Mouse (Mus musculus) megakaryocyte, adult 5-6 weeks (primary cell): ENCODE results near the gene Smarcd1. TPM values are rescaled to one million over a fixed set of nuclear protein-coding genes. Genes with fewer than 3 reads are reported as not detected.
"Not testable (repeated sequence)": the region's sequence is repeated elsewhere in the genome, so short reads cannot be mapped to it uniquely, and the experiment has no call there.

Experiments used
- ATAC-seq: 2 replicates; pipeline ENCODE4 v1.8.0; 2016; ENCODE audit warnings: mild to moderate bottlenecking, inconsistent platforms; ENCODE audit not compliant: poor library complexity, severe bottlenecking
- total RNA-seq, 2 experiments: library from RNA; stranded (forward) in 1 of 2; stranded (reverse) in 1 of 2; fragments of 153-499, 151-499 nt in 1 of 2; fragments of 221-1000, 200-1000 nt in 1 of 2; gene quantifications; 2 replicates each; pipeline versions ENCODE4 v1.2.3 to v1.2.4; 2015 to 2017

The Smarcd1 gene
- total RNA-seq, 2 experiments from 2014 or later: 9.3 to 12.4 TPM

DNA sequence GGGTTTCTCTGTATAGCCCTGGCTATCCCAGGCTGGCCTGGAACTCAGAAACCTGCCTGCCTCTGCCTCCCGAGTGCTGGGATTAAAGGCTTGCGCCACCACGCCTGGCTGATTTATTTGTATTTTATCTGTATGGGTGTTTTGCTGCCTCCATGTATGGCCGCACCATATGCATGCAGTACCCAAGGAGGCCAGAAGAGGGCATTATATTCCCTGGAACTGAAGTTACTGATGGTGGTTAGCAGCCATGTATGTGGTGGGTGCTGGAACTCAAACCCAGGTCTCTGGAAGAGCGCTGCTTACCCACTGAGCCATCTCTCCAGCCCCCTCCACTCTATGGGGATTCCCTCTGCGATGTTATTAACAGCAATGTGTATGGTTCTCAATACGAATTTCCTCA is 19.0 kb upstream of the Smarcd1 start:
- peak; percentile 52 for ATAC-seq

- ATAC-seq: no peak
These were observed 17.8 kb upstream of the Smarcd1 start for GRCm38 (mm10) chr15:99684156-99684555.

GRCm38 (mm10) chr15:99688712-99689111 is 13.2 kb upstream of the Smarcd1 start:
- peak; percentile 93 for ATAC-seq

GRCm38 (mm10) chr15:99690924-99691323 is 11.0 kb upstream of the Smarcd1 start:
- ATAC-seq: no peak

DNA sequence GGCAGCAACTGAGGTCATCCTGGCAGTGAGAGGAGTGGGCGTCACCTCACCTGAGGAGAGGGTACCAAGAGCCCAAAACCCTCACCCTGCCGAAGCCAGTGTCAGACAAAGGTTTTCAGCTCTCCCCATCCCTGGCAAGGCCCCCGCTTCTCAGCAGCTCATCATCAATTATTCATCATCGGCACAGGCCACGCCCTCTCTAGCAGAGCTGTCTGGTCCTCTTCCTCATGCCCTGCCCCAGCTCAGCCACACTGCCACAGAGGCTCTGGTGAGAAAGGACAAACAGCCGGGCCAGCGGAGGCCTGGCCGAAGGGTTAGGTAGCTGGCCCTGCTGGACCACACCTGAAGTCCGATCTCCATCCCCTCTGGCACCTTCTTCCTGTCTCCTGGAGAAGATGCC is 10.0 kb upstream of the Smarcd1 start:
- no peak for ATAC-seq

DNA sequence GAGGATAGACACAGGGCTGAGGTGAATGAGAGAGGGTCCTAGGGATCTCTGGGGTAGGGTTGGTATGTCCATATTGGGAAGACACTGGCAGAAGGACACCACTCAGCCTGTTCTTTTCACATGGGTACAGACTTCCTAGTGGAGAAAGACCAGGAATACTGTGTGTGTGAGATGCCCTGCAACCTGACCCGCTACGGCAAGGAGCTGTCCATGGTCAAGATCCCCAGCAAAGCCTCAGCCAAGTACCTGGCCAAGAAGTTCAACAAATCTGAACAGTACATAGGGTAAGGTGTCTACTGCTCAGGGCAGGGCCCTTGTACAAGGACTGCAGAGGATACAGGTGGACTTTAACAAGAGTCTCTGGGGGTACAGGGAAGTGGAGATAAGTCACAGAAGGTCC is 4.6 kb upstream of the Smarcd1 start:
- ATAC-seq: no peak

GRCm38 (mm10) chr15:99698533-99699085 is 3.3 kb upstream of the Smarcd1 start:
- ATAC-seq: 0 out of 2 replicates have a peak, but pooled peaks have one; percentile 22

DNA sequence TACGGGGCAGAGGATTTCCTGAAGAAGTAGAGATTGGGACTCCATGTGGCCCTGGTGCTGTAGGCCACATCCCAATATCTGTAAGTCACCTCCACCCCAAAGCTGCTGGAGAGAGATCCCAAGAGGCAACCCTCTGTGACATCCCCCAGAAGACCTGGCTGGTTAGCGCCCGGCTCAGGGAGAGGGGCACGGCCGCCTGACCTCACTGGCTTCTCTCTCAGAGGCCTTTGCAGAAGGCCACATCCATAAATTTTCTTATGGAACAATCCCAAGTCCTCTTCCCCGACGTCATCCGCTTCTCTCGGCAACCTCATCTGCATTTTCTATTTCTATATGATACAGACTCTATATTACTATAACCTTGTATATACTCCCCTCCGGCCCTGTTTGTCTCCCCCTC is 2.2 kb upstream of the Smarcd1 start:
- no peak for ATAC-seq

GRCm38 (mm10) chr15:99700219-99701106 is 1.5 kb upstream of the Smarcd1 start:
- no peak for ATAC-seq

DNA sequence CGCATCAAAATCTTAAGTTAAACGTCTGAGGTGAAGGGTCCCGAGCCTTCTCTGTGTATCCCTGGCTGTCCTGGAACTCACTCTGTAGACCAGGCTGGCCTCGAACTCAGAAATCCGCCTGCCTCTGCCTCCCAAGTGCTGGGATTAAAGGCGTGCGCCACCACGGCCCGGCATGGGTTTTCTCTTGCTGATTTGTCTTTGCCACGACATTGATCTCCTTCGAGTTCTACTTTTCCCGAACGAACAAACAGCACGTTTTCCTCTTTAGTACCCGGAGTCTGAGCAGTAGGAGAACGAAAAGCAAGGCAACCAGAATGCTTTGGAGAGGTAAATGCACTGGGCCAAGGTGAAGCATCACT is 310 bp upstream of the Smarcd1 start:
- not testable (repeated sequence) for ATAC-seq

DNA sequence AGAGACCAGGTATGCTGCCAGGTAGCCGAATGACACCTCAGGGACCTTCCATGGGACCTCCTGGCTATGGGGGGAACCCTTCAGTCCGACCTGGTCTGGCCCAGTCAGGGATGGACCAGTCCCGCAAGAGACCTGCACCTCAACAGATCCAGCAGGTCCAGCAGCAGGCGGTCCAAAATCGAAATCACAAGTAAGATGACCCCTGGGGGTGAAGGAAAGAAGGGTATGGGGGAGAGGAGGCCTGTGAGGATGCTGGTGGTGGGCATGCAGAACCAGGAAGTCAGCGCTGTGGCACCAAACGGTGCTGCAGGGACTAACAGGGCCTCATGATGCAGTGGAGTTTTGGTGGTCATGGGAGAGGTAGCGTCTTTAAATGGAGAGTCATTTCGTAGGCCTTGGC is 1.2 kb downstream of the Smarcd1 start:
- no peak for ATAC-seq

- no peak for ATAC-seq
These were observed 1.7 kb downstream of the Smarcd1 start for GRCm38 (mm10) chr15:99703676-99704040.

GRCm38 (mm10) chr15:99704041-99704681 is 2.2 kb downstream of the Smarcd1 start:
- no peak for ATAC-seq

GRCm38 (mm10) chr15:99704881-99705280 is 3.0 kb downstream of the Smarcd1 start:
- no peak for ATAC-seq

DNA sequence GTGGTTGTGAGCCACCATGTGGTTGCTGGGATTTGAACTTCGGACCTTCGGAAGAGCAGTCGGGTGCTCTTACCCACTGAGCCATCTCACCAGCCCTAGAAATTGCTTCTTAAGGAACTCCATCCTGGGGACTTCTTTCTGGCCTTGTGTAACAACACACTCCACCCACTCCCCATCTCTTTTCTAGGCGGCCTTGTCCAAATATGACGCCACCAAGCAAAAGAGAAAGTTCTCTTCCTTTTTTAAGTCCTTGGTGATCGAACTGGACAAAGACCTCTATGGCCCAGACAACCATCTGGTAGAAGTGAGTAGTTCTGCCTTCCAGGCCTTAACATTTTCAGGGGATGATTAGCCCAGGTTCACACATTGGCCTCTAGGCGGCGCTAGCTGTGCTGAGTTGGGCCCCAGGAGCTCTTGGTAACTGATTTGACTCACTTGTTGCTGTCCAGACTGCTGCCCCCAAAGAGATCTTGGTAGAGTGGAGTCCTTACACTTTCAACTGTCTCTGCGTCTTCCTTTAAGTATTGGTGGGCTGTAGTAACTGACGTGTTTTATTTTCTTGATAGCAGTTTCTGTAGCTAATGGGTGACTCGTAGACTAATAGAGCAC is 3.6 kb downstream of the Smarcd1 start, which contains the start of gene Gm17349:
Gene Gm17349 (minus strand): TSS at position 51 of the 609 bp plus-strand sequence.
- ATAC-seq: peak; percentile 51

- no peak for ATAC-seq
These were observed 6.2 kb downstream of the Smarcd1 start for GRCm38 (mm10) chr15:99708176-99708575.

DNA sequence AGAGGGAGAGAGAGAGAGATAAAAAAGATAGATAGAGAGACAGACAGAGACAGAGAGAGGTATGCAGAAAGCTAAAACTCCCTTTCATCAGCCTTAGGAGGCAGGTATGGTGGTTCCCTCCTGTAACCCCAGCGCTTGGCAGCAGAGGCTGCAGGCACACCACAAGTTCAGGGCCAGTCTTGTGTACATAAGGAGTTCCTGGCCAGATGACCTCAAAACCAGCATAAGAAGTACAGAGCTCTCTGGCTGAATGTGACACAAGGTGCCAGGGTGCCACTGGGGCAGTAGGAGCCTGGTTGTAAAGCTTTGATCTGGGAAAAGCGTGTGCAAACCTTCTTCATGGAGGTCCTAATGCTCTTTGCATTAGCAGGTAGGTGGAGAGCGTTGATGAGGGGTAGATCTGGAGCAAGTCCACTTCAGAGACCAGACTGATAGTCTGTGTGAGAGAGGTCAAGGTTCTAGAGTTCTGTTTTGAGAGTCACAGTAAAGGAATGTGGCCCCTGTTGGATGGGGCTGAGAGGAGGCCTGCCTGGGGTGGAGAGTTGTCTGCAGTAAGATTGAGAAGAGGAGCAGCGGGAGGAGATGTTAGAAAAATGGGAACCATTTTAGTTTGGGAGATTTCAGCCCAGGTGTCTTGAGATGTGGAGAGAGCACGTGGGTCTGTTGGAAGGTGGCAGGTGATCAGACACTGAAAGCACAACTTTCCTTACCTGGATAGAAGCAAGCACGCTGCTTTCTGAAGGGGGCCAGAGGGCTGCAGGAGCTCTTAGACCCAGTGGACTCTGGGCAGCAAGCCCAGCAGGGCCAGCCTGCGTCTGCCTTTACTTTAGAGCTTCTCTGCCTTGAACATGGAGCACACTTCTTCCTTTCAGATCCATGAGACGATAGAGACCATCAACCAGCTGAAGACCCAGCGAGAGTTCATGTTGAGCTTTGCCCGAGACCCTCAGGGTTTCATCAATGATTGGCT is 8.6 kb downstream of the Smarcd1 start:
- ATAC-seq: no peak

GRCm38 (mm10) chr15:99711491-99711890 is 9.6 kb downstream of the Smarcd1 start:
- no peak for ATAC-seq

DNA sequence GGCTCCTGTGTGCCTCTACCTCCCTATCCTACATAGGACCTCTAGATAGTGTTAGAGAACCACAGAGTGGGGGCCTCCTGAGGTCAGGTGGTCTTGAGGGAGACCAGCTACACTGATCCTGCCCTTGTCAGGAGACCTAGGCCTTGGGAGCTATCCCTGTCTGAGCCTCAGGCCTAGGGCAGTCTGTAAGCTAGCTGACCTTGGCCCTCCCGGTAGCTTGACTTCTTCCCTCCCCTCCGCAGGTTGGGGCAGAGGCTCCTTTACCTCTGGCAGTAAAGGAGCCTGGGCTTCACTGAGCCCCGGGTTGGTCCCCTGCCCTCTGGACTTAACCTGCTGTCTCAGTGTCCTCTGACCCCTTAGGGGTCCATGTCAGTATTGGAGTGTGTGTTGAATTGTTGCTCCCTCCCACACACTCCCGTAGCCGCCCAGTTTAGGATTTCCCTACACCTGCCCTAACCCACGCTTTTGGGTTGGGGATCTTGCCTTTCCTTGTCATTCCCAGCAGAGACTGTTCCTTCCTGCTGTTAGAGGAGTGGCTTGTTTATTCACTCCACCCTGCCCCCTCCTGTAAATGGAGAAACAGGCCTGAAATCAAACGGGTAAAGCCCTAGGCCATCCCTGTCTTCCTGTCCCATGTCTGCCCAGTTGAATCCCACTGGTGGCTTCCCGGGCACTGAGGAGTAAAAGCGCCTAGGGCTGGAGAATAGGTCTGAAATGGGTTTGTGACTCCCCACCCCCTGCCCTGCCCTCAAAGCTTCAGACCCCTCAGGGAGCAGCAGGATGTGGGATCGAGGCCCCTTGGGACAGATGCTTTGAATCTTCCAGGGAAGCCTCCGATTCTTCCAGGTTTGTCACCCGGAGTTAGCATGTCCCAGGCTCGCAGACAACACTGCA is 11.0 kb downstream of the Smarcd1 start:
- ATAC-seq: no peak
